Mouse (Mus musculus): ENCODE data around the gene Gm20388. TPM values are rescaled to one million over a fixed set of nuclear protein-coding genes. Genes with fewer than 3 reads are reported as not detected.

The Gm20388 gene
- total RNA-seq, 2 experiments from 2014 or later = 5.8 TPM; not detected in 1

DNA sequence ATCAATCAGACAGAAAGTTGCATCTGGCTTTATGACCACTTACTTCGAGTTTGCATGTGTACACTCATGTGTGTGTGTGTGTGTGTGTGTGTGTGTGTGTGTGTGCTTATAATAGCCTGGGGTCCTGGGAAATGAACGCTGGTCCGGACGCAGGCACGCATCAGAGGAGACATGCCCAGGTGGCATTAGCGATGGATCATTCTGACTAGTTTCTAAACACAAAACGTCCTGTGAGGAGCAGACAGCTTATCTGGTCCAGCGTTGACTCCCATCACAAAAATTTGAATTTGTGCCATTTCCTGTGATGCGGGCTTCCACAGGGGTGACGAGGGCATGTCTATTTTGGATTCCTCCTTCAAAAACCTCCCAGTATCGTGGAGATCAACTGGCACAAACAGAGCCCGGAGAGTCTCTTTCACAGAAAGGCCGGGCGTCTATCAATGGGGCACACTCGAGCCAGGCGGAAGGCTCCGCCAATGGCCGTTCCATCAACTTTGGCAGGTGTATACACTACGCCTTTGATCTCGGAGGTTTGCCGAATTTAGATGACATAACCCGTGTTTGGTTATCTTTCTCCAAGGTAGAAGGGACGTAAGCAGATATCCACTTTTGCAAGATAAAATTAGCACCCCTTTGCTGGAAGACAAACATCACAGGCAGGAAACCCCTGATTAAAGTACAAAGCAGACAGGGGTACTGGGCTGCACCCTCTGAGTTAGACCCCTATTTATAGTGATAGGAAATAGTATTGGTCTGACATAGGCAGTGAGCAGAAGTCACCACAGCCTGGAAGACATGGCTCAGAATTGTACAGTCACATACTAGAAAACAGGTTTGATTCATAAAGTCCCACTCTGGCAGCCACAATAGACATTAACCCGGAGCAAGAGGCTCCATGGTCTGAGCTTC, 965.6 kb downstream of the Gm20388 start:
- no peak for DNase-seq

- no peak for DNase-seq
Measured at GRCm38 (mm10) chr8:120877005-120877404, 966.4 kb downstream of the Gm20388 start.

- no peak for DNase-seq
Measured at GRCm38 (mm10) chr8:120879928-120880327, 969.3 kb downstream of the Gm20388 start.

DNA sequence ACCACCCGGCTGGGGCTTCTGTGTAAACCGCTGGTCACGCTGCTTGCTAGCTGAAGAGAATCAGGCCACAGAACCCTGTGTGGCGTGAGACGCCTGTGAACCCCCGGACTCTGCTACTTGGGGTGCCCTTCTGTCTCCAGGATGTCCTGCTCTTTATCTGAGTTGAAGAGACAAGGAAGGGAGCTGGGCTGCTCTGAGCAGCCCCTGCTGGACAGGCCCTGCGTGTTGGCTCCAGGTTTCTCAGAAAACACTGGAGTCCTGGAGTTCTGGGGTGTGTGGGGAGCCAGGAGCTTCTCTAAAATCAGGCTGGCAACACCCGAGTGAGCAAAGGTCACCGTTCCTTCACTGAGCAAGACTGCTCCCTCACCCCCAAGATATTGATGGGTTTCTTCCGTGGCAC, 971.0 kb downstream of the Gm20388 start:
- no peak for DNase-seq

- DNase-seq = no peak
Measured at GRCm38 (mm10) chr8:120882657-120883056, 972.0 kb downstream of the Gm20388 start.

DNA sequence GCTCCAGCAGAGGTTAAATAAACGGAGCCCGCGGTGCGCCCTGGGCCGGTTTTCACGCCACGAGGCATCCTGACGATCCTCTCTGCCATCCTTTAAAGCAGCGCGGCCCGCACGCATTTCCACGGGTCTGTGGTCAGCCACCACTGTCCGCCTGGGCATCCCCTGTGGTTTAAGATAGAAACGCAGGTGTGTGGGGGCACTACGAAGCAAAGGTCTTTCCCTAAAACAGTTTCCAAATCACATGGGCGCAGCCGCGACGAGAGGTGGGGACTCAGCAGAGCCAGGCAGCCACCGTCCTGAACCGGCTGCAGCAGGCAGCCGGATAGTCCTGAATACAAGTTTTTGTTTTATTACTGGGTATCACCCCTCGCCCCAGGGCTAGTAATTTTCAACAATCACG, 972.7 kb downstream of the Gm20388 start:
- DNase-seq = no peak

GRCm38 (mm10) chr8:120883853-120884252, 973.2 kb downstream of the Gm20388 start:
- no peak for DNase-seq

DNA sequence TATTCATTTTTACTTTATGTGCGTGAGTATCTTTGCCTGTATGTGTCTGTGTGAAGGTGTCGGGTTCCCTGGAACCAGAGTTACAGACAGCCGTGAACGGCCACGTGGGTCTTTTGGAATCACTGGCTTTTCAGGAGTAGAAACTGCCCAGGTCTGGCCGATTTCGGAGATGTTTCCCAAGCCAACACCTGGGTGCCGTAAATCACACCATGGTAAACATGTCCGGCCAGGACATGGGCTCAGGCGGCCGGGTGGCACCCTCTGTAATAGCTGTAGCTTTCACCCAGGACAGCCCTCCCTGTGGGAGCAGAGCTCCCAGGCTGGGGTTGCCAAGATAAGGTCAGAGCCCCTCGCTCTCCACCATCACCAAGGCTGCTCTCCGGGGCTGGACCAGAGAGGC, 974.2 kb downstream of the Gm20388 start:
- no peak for DNase-seq

DNA sequence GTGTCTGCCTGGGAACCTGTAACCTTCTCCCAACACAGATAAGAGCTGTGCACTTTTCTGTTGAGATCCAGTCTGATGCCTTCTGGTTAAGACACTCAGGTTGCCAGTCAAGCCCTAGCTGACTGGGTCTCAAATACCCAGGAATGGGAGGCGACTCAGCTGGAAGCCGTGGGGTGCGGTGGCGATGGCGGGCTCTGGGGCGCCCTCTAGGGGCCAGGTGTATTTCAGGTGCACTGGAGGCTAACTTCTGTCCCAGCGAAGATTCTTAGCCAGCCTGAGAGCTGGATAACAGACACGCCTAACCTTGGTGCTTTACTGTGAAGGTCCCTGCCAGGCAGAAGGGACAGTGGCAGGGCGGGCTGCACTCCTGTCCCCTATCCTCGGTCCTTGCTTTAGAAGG, 976.6 kb downstream of the Gm20388 start:
- no peak for DNase-seq

DNA sequence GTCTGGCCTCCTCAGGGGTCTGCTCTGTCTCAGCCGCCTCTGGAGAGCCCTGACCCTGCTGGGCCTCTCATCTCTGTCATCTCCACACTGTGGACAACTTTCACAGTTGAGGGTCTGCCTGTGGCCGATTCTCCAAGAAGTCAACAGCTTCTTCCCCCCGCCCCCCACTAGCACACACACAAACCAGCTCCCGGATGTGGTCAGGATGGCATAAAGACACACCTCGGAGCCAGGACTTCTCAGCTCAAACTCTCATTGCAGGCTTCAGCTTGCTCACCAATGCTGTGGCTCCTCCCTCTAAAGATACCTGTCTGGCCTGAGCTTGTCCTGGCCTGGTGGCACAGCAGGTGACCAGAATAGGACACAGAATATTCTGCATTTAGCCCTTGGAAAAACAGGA, 977.4 kb downstream of the Gm20388 start:
- no peak for DNase-seq

- DNase-seq = no peak
Measured at GRCm38 (mm10) chr8:120889189-120889588, 978.5 kb downstream of the Gm20388 start.

DNA sequence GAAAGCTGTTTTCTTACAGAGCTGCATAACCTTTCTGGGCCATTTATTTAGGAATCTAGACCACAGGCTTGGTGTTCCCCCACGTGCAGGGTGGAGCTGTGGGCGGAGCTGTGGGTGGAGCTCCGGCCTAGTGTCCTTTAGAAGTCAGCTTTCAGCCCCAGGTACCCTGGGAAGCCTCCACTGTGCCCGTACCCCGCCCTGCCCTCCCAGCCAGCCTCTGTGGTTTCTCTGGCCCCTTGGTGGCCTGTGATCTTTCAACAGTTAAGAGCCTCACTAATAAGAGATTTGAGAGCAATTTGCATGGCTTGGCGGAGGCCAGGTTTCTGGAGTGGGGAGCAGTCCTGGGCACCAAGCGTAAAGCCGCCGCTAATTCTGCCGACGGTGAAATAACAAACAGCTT, 979.4 kb downstream of the Gm20388 start:
- DNase-seq = no peak

DNA sequence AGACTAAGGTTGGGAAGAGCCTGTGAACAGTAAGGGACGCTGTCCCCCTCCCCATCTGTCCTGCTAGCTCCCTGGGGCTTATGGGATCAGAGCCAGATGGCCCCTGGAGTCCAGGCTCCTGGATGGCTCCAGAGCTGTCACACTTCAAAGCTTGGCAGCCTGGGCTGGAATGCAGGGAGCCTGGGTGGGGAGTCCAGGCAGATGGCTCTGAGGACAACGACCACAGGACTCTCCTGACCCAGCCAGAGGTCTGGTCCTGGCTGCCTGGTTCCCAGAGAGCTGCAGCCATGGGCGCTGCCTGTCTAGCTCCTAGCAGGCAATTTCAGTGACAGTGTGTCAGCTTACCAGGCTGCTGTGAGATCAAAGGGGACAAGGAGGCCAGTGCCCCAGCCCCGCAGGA, 984.4 kb downstream of the Gm20388 start:
- no peak for DNase-seq

DNA sequence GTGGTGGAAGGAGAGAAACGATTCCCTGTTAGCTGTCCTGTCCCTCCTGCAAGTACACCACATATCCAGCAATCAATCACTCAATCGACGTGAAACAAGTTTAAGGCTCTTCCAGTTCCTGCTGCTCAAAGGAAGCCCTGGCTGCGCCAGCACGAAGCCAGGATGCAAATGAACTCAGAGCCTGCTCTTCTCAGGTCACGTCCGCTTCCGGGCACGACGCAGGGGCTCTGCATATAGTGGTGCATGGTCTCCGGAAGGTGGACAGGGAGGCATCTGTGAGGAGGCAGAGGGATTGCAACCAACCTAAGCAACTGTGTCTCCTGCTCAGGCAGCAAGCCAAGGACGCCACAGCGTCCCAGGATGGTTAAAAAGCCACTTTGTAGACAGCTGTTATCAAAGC, 985.0 kb downstream of the Gm20388 start:
- DNase-seq = no peak

GRCm38 (mm10) chr8:120896203-120896602, 985.6 kb downstream of the Gm20388 start:
- no peak for DNase-seq

GRCm38 (mm10) chr8:120898008-120898407, 987.4 kb downstream of the Gm20388 start:
- DNase-seq = peak; percentile 74

- peak; percentile 11 for DNase-seq
Measured at GRCm38 (mm10) chr8:120898828-120899407, 988.3 kb downstream of the Gm20388 start.

GRCm38 (mm10) chr8:120902346-120902745, 991.7 kb downstream of the Gm20388 start:
- DNase-seq = no peak

GRCm38 (mm10) chr8:120907671-120908070, 997.0 kb downstream of the Gm20388 start:
- no peak for DNase-seq

- no peak for DNase-seq
Measured at GRCm38 (mm10) chr8:120910936-120911335, 1000.3 kb downstream of the Gm20388 start.

- no peak for DNase-seq
Measured at GRCm38 (mm10) chr8:120912463-120912862, 1001.8 kb downstream of the Gm20388 start.

DNA sequence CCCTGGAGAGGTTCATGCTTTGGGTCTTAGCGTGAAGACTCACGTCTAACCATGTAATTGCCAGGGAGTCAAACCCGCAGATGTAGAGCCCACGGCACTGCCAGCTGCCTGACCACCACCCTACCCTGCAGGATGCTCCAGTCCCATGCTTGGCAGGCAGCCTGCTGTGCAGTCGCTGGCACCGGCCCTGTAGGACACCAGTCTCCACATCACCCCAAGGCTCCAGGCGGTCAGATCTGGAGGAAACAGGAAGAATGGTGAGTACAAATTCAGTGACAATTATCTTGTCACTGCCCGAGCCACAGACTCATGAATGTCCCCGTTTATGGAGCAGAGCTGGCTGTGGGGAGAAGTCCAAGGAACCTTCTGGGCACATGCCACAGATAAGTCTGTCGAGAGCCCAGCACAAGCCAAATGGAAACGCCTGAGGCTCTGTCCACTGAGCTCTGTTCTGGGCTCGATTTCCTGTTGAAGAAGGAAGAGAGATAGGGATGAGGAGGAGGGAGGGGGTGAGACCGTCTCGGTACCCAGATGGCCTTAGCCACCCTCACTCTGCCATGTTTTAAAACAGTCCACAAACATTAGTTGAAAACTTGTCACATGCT, 1006.3 kb downstream of the Gm20388 start:
- DNase-seq = peak; percentile 21

- DNase-seq = no peak
Measured at GRCm38 (mm10) chr8:120920527-120920926, 1009.9 kb downstream of the Gm20388 start.

DNA sequence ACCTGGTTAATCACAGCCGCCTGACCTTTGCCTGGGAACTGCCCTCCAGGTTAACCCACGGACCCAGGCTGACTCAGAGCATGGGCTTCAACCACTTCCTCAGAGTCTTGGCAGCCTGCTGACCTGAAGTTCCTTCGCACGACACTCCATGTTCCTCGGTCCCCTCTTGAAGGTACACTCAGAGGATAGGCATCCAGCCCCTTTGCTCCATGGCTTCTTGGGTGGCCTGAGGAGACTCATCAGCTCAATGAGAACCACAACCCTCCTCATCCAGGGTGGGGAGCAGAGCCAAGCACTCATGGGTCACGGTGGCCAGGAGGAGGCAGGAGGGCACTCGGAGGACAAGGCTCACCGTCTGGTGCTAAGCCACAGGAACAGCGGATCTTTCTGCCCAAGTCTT, 1015.6 kb downstream of the Gm20388 start:
- DNase-seq = no peak

Data from heart, postnatal 4 days (tissue).